Mouse (Mus musculus) liver, adult (tissue): ENCODE results near the gene Eif2ak3.

ENCODE experiments used
- GATA4 ChIP-seq: IDR thresholded peaks from 2 replicates; pipeline ENCODE4 v1.6.1; 2014; ENCODE audit warnings: mild to moderate bottlenecking, low read length; ENCODE audit not compliant: insufficient replicate concordance

Gene Eif2ak3

DNA sequence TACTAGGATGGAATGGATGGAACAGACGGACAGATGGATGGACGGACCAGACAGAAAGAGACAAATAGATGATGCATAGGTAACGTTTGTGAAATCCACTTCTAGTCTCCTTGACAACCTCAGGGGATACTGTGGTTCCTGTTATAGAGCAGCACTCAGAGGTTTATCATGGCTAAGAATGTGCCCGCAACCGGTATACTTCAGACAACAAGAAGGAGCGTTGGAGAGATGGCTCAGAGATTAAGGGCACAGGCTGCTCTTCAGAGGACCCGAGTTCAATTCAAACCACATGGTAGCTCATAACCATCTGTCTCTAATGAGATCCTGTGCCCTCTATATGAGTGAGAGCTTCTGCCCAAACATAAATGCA lies 68.1 kb downstream of the Eif2ak3 start:
- no peak for TF ChIP-seq GATA4

DNA sequence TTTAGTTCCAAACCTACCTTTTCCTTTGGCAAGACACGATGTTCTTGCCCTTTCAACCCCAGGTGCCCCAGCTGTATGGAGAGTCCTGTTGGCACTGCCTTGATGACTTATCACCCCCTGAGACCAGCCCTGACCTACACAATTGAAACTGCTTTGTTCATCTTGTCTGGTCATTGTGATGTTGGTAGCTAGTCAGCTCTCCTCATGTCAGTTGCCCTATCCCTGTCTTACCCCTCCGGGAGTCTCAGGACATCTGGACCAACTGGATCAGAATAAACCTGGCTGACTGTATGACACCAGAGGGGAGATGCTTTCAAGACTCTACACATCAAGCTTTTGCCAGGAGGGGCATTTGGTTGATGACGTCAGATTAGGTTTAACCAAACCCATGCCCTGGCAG lies 74.5 kb downstream of the Eif2ak3 start, which contains the start of gene Tex37:
Gene Tex37 (minus strand): TSS at position 101 of the 400 bp plus-strand sequence.
- TF ChIP-seq GATA4 = no peak

DNA sequence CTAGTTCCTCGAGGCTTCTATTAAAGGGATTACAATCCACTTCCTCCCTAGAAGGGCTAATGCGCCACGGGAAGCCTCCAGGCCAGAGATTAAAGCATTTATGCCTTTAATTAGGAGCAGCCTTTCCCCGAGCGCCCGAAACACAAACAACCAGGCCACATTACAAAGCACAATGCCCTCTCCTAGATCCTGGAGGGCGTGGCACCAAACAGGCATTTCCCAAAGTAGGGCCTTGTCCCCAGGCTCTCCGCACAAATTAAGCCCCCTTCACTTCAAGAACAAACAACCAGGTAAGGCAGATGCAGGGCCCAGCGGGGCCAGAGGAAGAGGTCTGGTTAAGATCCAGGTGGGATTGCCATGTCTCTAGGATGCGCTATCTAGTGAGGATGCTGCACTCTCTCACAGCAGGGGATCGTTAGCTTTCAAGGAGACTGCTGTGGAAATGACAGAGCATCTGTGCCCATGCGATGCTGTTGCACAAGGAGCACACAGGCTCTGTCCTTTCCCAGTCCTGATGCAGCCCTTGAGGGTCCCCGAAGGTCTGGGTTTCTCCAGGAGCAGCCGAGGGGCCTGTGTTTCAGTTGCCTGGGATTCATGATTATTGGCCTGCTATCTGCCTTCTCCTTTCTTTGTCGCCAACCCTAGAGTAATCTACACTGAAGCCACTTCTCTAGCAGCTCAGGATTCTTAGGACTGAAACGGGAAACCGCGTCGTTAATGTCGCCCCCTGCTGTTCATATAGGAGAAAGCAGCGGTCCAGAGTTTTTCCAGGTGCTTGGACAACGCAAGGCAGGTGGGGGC lies 77.2 kb downstream of the Eif2ak3 start:
- TF ChIP-seq GATA4 = no peak

DNA sequence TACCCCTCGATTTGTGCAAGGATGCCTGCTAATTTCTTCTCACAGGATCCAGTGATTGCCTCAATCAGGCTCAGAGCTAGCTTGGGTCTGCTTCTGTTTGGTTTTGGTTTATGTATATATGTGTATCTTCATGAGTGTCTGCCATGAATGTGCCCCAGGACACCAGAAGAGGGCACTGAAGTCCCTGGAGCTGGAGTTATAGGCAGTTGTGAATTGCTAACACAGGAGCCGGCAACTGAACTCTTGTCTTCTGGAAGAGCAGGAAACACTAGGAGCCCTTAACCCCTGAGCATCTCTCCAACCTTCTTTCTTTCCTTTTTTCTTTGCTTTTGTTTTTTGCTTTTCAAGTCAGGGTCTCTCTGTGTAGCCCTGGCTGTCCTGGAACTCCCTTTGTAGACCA lies 87.5 kb downstream of the Eif2ak3 start:
- no peak for TF ChIP-seq GATA4

DNA sequence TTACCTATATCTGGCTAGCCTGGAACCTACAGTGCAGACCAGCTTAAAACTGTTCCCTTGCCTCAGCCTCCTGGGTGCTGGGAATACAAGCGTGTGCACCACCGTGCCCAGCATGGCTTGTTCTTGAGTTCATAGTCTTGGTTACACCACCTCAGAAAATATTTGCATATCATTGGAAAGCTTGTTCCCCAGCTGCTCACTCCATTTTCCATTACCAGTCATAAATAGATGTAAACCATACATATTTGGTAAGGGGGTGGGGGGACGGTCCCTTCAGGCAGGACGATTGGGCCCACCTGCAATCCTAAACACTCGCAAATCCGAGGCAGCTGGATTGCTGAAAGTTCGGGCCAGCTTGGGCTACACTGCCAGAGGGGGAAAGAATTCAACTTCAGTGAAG lies 109.0 kb downstream of the Eif2ak3 start:
- TF ChIP-seq GATA4 = no peak

DNA sequence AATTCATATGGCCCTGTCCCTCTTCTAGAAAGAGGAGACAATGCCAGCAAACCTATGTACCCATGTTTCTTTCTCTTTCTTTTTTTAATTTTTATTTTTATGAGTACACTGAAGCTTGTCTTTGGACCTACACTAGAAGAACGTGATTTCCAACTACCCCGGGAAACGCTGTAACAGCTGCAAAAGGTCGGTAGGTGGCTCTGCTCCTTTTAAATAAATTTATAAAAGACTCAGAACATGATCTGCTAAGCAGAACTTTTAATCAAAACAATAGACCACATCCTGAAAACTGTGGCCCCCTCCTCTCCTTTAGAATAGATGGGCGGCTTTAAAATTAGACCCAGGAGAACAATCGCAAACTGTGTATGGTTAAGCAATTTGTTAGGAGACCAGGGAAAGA lies 109.7 kb downstream of the Eif2ak3 start:
- no peak for TF ChIP-seq GATA4
